Mouse (Mus musculus): ENCODE measurements around the gene Elp6. TPM values are rescaled to one million over a fixed set of nuclear protein-coding genes. Genes with fewer than 3 reads are reported as not detected.

Elp6 gene
- polyA plus RNA-seq, 1 experiment from 2014 or later, result 14.8 TPM

- Histone ChIP-seq H3K9me3 (ENCODE audit: control insufficient read depth, low read length) (no peaks in the 10 kb centered on the region), H3K4me2 (ENCODE audit: low read length) (no peak overlapping the region), H3K27ac (replicated peaks in 1 of 2; ENCODE audit: control insufficient read depth in 1 of 2, insufficient read depth in 1 of 2, low read depth in 2 of 2, low read length in 2 of 2) (no peak overlapping the region), H3K9ac (ENCODE audit: low read length) (no peak overlapping the region), H3K27me3 (ENCODE audit: control insufficient read depth, insufficient read depth, low read length) (no peaks in the 10 kb centered on the region), H3K4me1 (ENCODE audit: control insufficient read depth in 2 of 2, insufficient read depth in 2 of 2, low read length in 2 of 2) (no peaks in the 10 kb centered on the region), H3K36me3 (ENCODE audit: control insufficient read depth, insufficient read depth, low read length) (no peaks in the 10 kb centered on the region), H3K4me3 (ENCODE audit: control insufficient read depth in 1 of 2, insufficient read depth in 1 of 2, low read depth in 1 of 2, low read length in 2 of 2) (no peak overlapping the region)
- 78% methylated on average over 4 of the region's 4 CpGs for WGBS
- ATAC-seq (ENCODE audit: insufficient number of reproducible peaks, insufficient read depth, low FRiP score, low read depth), result no peak
Observed at GRCm38 (mm10) chr9:110273507-110273906, 31.5 kb upstream of the Elp6 start.

- no peaks in the 10 kb centered on the region for H3K4me1 ChIP-seq (ENCODE audit: control insufficient read depth in 2 of 2, insufficient read depth in 2 of 2, low read length in 2 of 2)
- H3K36me3 ChIP-seq (ENCODE audit: control insufficient read depth, insufficient read depth, low read length), result no peaks in the 10 kb centered on the region
- no peak overlapping the region for H3K9ac ChIP-seq (ENCODE audit: low read length)
- no peaks in the 10 kb centered on the region for H3K9me3 ChIP-seq (ENCODE audit: control insufficient read depth, low read length)
- ATAC-seq (ENCODE audit: insufficient number of reproducible peaks, insufficient read depth, low FRiP score, low read depth), result no peak
- no peak overlapping the region for H3K27ac ChIP-seq (replicated peaks in 1 of 2; ENCODE audit: control insufficient read depth in 1 of 2, insufficient read depth in 1 of 2, low read depth in 2 of 2, low read length in 2 of 2)
- 59% methylated on average over 5 of the region's 5 CpGs for WGBS
- H3K4me3 ChIP-seq (ENCODE audit: control insufficient read depth in 1 of 2, insufficient read depth in 1 of 2, low read depth in 1 of 2, low read length in 2 of 2), result no peak overlapping the region
- no peak overlapping the region for H3K4me2 ChIP-seq (ENCODE audit: low read length)
- H3K27me3 ChIP-seq (ENCODE audit: control insufficient read depth, insufficient read depth, low read length), result no peaks in the 10 kb centered on the region
Observed at GRCm38 (mm10) chr9:110275882-110276281, 29.1 kb upstream of the Elp6 start.

- H3K9ac ChIP-seq (ENCODE audit: low read length), result no peak overlapping the region
- H3K4me3 ChIP-seq (ENCODE audit: control insufficient read depth in 1 of 2, insufficient read depth in 1 of 2, low read depth in 1 of 2, low read length in 2 of 2), result no peak overlapping the region
- H3K4me2 ChIP-seq (ENCODE audit: low read length), result no peak overlapping the region
- ATAC-seq (ENCODE audit: insufficient number of reproducible peaks, insufficient read depth, low FRiP score, low read depth), result no peak
- 46% methylated on average over 8 of the region's 8 CpGs for WGBS
- H3K27ac ChIP-seq (replicated peaks in 1 of 2; ENCODE audit: control insufficient read depth in 1 of 2, insufficient read depth in 1 of 2, low read depth in 2 of 2, low read length in 2 of 2), result no peak overlapping the region
- H3K27me3 ChIP-seq (ENCODE audit: control insufficient read depth, insufficient read depth, low read length), result no peaks in the 10 kb centered on the region
- H3K36me3 ChIP-seq (ENCODE audit: control insufficient read depth, insufficient read depth, low read length), result no peaks in the 10 kb centered on the region
- H3K4me1 ChIP-seq (ENCODE audit: control insufficient read depth in 2 of 2, insufficient read depth in 2 of 2, low read length in 2 of 2), result no peaks in the 10 kb centered on the region
- no peaks in the 10 kb centered on the region for H3K9me3 ChIP-seq (ENCODE audit: control insufficient read depth, low read length)
Observed at GRCm38 (mm10) chr9:110277431-110277881, 27.5 kb upstream of the Elp6 start.

GRCm38 (mm10) chr9:110284075-110284697, 20.8 kb upstream of the Elp6 start:
- Histone ChIP-seq H3K9ac (ENCODE audit: low read length) (no peak overlapping the region), H3K27ac (replicated peaks in 1 of 2; ENCODE audit: control insufficient read depth in 1 of 2, insufficient read depth in 1 of 2, low read depth in 2 of 2, low read length in 2 of 2) (no peak overlapping the region), H3K4me3 (ENCODE audit: control insufficient read depth in 1 of 2, insufficient read depth in 1 of 2, low read depth in 1 of 2, low read length in 2 of 2) (no peak overlapping the region), H3K4me2 (ENCODE audit: low read length) (no peak overlapping the region), H3K4me1 (ENCODE audit: control insufficient read depth in 2 of 2, insufficient read depth in 2 of 2, low read length in 2 of 2) (no peaks in the 10 kb centered on the region), H3K9me3 (ENCODE audit: control insufficient read depth, low read length) (no peaks in the 10 kb centered on the region), H3K27me3 (ENCODE audit: control insufficient read depth, insufficient read depth, low read length) (no peaks in the 10 kb centered on the region), H3K36me3 (ENCODE audit: control insufficient read depth, insufficient read depth, low read length) (no peaks in the 10 kb centered on the region)
- ATAC-seq (ENCODE audit: insufficient number of reproducible peaks, insufficient read depth, low FRiP score, low read depth), result no peak
- 89% methylated on average over 8 of the region's 10 CpGs for WGBS

GRCm38 (mm10) chr9:110287321-110287924, 17.6 kb upstream of the Elp6 start:
- no peaks in the 10 kb centered on the region for H3K27me3 ChIP-seq (ENCODE audit: control insufficient read depth, insufficient read depth, low read length)
- no peak for ATAC-seq (ENCODE audit: insufficient number of reproducible peaks, insufficient read depth, low FRiP score, low read depth)
- H3K9me3 ChIP-seq (ENCODE audit: control insufficient read depth, low read length), result no peaks in the 10 kb centered on the region
- no peak overlapping the region for H3K4me3 ChIP-seq (ENCODE audit: control insufficient read depth in 1 of 2, insufficient read depth in 1 of 2, low read depth in 1 of 2, low read length in 2 of 2)
- 72% methylated on average over 7 of the region's 7 CpGs for WGBS
- no peak overlapping the region for H3K9ac ChIP-seq (ENCODE audit: low read length)
- no peak overlapping the region for H3K27ac ChIP-seq (replicated peaks in 1 of 2; ENCODE audit: control insufficient read depth in 1 of 2, insufficient read depth in 1 of 2, low read depth in 2 of 2, low read length in 2 of 2)
- no peak overlapping the region for H3K4me2 ChIP-seq (ENCODE audit: low read length)
- H3K4me1 ChIP-seq (ENCODE audit: control insufficient read depth in 2 of 2, insufficient read depth in 2 of 2, low read length in 2 of 2), result no peaks in the 10 kb centered on the region
- no peaks in the 10 kb centered on the region for H3K36me3 ChIP-seq (ENCODE audit: control insufficient read depth, insufficient read depth, low read length)

- no peak overlapping the region for H3K4me2 ChIP-seq (ENCODE audit: low read length)
- WGBS, result 54% methylated on average over 12 of the region's 12 CpGs
- H3K4me3 ChIP-seq (ENCODE audit: control insufficient read depth in 1 of 2, insufficient read depth in 1 of 2, low read depth in 1 of 2, low read length in 2 of 2), result no peak overlapping the region
- H3K27me3 ChIP-seq (ENCODE audit: control insufficient read depth, insufficient read depth, low read length), result no peaks in the 10 kb centered on the region
- H3K9ac ChIP-seq (ENCODE audit: low read length), result no peak overlapping the region
- H3K27ac ChIP-seq (replicated peaks in 1 of 2; ENCODE audit: control insufficient read depth in 1 of 2, insufficient read depth in 1 of 2, low read depth in 2 of 2, low read length in 2 of 2), result no peak overlapping the region
- no peaks in the 10 kb centered on the region for H3K9me3 ChIP-seq (ENCODE audit: control insufficient read depth, low read length)
- H3K4me1 ChIP-seq (ENCODE audit: control insufficient read depth in 2 of 2, insufficient read depth in 2 of 2, low read length in 2 of 2), result no peaks in the 10 kb centered on the region
- ATAC-seq (ENCODE audit: insufficient number of reproducible peaks, insufficient read depth, low FRiP score, low read depth), result no peak
- H3K36me3 ChIP-seq (ENCODE audit: control insufficient read depth, insufficient read depth, low read length), result no peaks in the 10 kb centered on the region
Observed at GRCm38 (mm10) chr9:110293254-110293718, 11.7 kb upstream of the Elp6 start.

GRCm38 (mm10) chr9:110293873-110294415, 11.0 kb upstream of the Elp6 start:
- Histone ChIP-seq H3K36me3 (ENCODE audit: control insufficient read depth, insufficient read depth, low read length) (no peaks in the 10 kb centered on the region), H3K9ac (ENCODE audit: low read length) (no peak overlapping the region), H3K27ac (replicated peaks in 1 of 2; ENCODE audit: control insufficient read depth in 1 of 2, insufficient read depth in 1 of 2, low read depth in 2 of 2, low read length in 2 of 2) (no peak overlapping the region), H3K27me3 (ENCODE audit: control insufficient read depth, insufficient read depth, low read length) (no peaks in the 10 kb centered on the region), H3K4me2 (ENCODE audit: low read length) (no peak overlapping the region), H3K4me1 (ENCODE audit: control insufficient read depth in 2 of 2, insufficient read depth in 2 of 2, low read length in 2 of 2) (no peaks in the 10 kb centered on the region), H3K9me3 (ENCODE audit: control insufficient read depth, low read length) (no peaks in the 10 kb centered on the region), H3K4me3 (ENCODE audit: control insufficient read depth in 1 of 2, insufficient read depth in 1 of 2, low read depth in 1 of 2, low read length in 2 of 2) (no peak overlapping the region)
- no peak for ATAC-seq (ENCODE audit: insufficient number of reproducible peaks, insufficient read depth, low FRiP score, low read depth)
- 74% methylated on average over 13 of the region's 13 CpGs for WGBS
